Mouse (Mus musculus) MEL (cell line): ENCODE results near the gene Slc25a26. TPM values are rescaled to one million over a fixed set of nuclear protein-coding genes. Genes with fewer than 3 reads are reported as not detected.

Experiments
- DNase-seq: peaks from one replicate; pipeline ENCODE4 v3.0.0; 2011; ENCODE audit warnings: low read depth, low spot score
- H3K27ac ChIP-seq: 2 replicates; pipeline ENCODE4 v1.5.1; 2012; ENCODE audit warnings: low read depth, mild to moderate bottlenecking, control low read depth, low read length, moderate library complexity; ENCODE audit not compliant: control insufficient read depth
- H3K27me3 ChIP-seq, 2 experiments: fragments of 150-350 bp in 1 of 2; sonication (generic) in 1 of 2; 2 replicates each; pipeline ENCODE4 v1.6.1; 2012; ENCODE audit warnings: low read length in 2 of 2, mild to moderate bottlenecking in 2 of 2, improper control_type of control experiment in 1 of 2, moderate library complexity in 1 of 2; ENCODE audit not compliant: insufficient read depth in 2 of 2, control insufficient read depth in 1 of 2
- H3K36me3 ChIP-seq, 2 experiments: 2 replicates each; pipeline ENCODE4 v1.6.1; 2012 to 2014; ENCODE audit warnings: low read length in 2 of 2, improper control_type of control experiment in 1 of 2, inconsistent platforms in 1 of 2, mild to moderate bottlenecking in 1 of 2; ENCODE audit not compliant: insufficient read depth in 2 of 2, control insufficient read depth in 1 of 2
- H3K4me1 ChIP-seq, 2 experiments: fragments of 150-350 bp in 1 of 2; sonication (generic) in 1 of 2; 2 replicates each; pipeline ENCODE4 v1.6.1; 2012; ENCODE audit warnings: low read length in 2 of 2, improper control_type of control experiment in 1 of 2, mild to moderate bottlenecking in 1 of 2; ENCODE audit not compliant: insufficient read depth in 2 of 2, control insufficient read depth in 1 of 2
- H3K4me3 ChIP-seq, 2 experiments: fragments of 150-350 bp in 1 of 2; sonication (generic) in 1 of 2; 2 replicates each; pipeline ENCODE4 v1.5.1; 2012; ENCODE audit warnings: low read depth in 2 of 2, low read length in 2 of 2, mild to moderate bottlenecking in 2 of 2, moderate library complexity in 2 of 2, control low read depth in 1 of 2, improper control_type of control experiment in 1 of 2; ENCODE audit not compliant: control insufficient read depth in 1 of 2, insufficient read depth in 1 of 2
- H3K79me2 ChIP-seq: 2 replicates; pipeline ENCODE4 v1.6.1; 2012; ENCODE audit warnings: mild to moderate bottlenecking, low read length, moderate library complexity; ENCODE audit not compliant: control insufficient read depth, poor library complexity, insufficient read depth
- H3K9ac ChIP-seq: 2 replicates; pipeline ENCODE4 v1.6.1; 2012; ENCODE audit warnings: low read depth, mild to moderate bottlenecking, control low read depth, low read length, moderate library complexity; ENCODE audit not compliant: control insufficient read depth, poor library complexity, severe bottlenecking
- H3K9me3 ChIP-seq: fragments of 150-350 bp; sonication (generic); replicated peaks from 2 replicates; pipeline ENCODE4 v1.6.1; 2012; ENCODE audit warnings: mild to moderate bottlenecking, low read length, improper control_type of control experiment, moderate library complexity; ENCODE audit not compliant: insufficient read depth
- EP300 ChIP-seq, 2 experiments: IDR thresholded peaks; 2 replicates each; pipeline ENCODE4 v1.6.1; 2011; ENCODE audit warnings: improper control_type of control experiment in 2 of 2, low read length in 2 of 2, low read depth in 1 of 2, mild to moderate bottlenecking in 1 of 2
- KAT2A ChIP-seq: conservative IDR thresholded peaks from 2 replicates; pipeline ENCODE4 v1.6.1; 2012; ENCODE audit warnings: low read depth, low read length, improper control_type of control experiment, inconsistent platforms
- MAFK ChIP-seq: IDR thresholded peaks from 2 replicates; pipeline ENCODE4 v1.6.1; 2011; ENCODE audit warnings: low read depth, mild to moderate bottlenecking, low read length, improper control_type of control experiment, borderline replicate concordance
- MXI1 ChIP-seq: IDR thresholded peaks from 2 replicates; pipeline ENCODE4 v1.6.1; 2011; ENCODE audit warnings: mild to moderate bottlenecking, low read depth, low read length, improper control_type of control experiment
- MYB ChIP-seq: IDR thresholded peaks from 2 replicates; pipeline ENCODE4 v1.6.1; 2011; ENCODE audit warnings: mild to moderate bottlenecking, low read depth, low read length, improper control_type of control experiment
- MYC ChIP-seq: IDR thresholded peaks from 2 replicates; pipeline ENCODE4 v1.6.1; 2011; ENCODE audit warnings: low read depth, mild to moderate bottlenecking, low read length, improper control_type of control experiment, moderate library complexity
- NRF1 ChIP-seq: IDR thresholded peaks from 2 replicates; pipeline ENCODE4 v1.6.1; 2014; ENCODE audit warnings: low read depth, mild to moderate bottlenecking, inconsistent platforms, low read length, improper control_type of control experiment, moderate library complexity; ENCODE audit not compliant: poor library complexity, insufficient read depth, severe bottlenecking
- POLR2A ChIP-seq, 2 experiments: IDR thresholded peaks; 2 replicates each; pipeline ENCODE4 v1.6.1; 2011 to 2012; ENCODE audit warnings: low read length in 2 of 2, mild to moderate bottlenecking in 2 of 2, control low read depth in 1 of 2, improper control_type of control experiment in 1 of 2, low read depth in 1 of 2, moderate library complexity in 1 of 2; ENCODE audit not compliant: control insufficient read depth in 1 of 2, insufficient read depth in 1 of 2, poor library complexity in 1 of 2
- RAD21 ChIP-seq: IDR thresholded peaks from 2 replicates; pipeline ENCODE4 v1.6.1; 2011; ENCODE audit warnings: mild to moderate bottlenecking, low read depth, low read length, improper control_type of control experiment
- TAL1 ChIP-seq: IDR thresholded peaks from 2 replicates; pipeline ENCODE4 v1.6.1; 2012; ENCODE audit warnings: mild to moderate bottlenecking, inconsistent platforms, low read length, moderate library complexity, mixed read lengths
- TBP ChIP-seq: IDR thresholded peaks from 2 replicates; pipeline ENCODE4 v1.8.0; 2011; ENCODE audit warnings: low read depth, low read length, improper control_type of control experiment
- TCF12 ChIP-seq: IDR thresholded peaks from 2 replicates; pipeline ENCODE4 v1.6.1; 2014; ENCODE audit warnings: low read depth, mild to moderate bottlenecking, inconsistent platforms, low read length, improper control_type of control experiment, moderate library complexity
- USF1 ChIP-seq: IDR thresholded peaks from 2 replicates; pipeline ENCODE4 v1.6.1; 2014; ENCODE audit warnings: low read depth, mild to moderate bottlenecking, inconsistent platforms, low read length, improper control_type of control experiment, moderate library complexity
- ZKSCAN1 ChIP-seq: IDR thresholded peaks from 2 replicates; pipeline ENCODE4 v1.6.1; 2012; ENCODE audit warnings: low read depth, mild to moderate bottlenecking, inconsistent platforms, low read length, improper control_type of control experiment, moderate library complexity
- ZMIZ1 ChIP-seq: IDR thresholded peaks from 2 replicates; pipeline ENCODE4 v1.6.1; 2012; ENCODE audit warnings: low read depth, mild to moderate bottlenecking, inconsistent platforms, low read length, improper control_type of control experiment, moderate library complexity
- polyA plus RNA-seq, 2 experiments: library from polyadenylated mRNA; stranded (reverse) in 1 of 2; unstranded in 1 of 2; fragments of >175 nt in 1 of 2; fragments of >200 nt in 1 of 2; gene quantifications; 2 replicates each; pipeline versions ENCODE4 v1.2.1 to v1.2.4; 2012; ENCODE audit warnings: low replicate concordance in 2 of 2, low read depth in 1 of 2; ENCODE audit not compliant: insufficient read length in 2 of 2, insufficient read depth in 1 of 2, missing spikeins in 1 of 2
- total RNA-seq: library from RNA; depleted of rRNA; stranded (reverse); fragments of 300-350 nt; gene quantifications from 2 replicates; pipeline ENCODE4 v1.2.3, GENCODE M21; 2012

Slc25a26 gene
- total and polyA plus RNA-seq, 3 experiments = 8.1 to 11.5 TPM; not detected in 1

DNA sequence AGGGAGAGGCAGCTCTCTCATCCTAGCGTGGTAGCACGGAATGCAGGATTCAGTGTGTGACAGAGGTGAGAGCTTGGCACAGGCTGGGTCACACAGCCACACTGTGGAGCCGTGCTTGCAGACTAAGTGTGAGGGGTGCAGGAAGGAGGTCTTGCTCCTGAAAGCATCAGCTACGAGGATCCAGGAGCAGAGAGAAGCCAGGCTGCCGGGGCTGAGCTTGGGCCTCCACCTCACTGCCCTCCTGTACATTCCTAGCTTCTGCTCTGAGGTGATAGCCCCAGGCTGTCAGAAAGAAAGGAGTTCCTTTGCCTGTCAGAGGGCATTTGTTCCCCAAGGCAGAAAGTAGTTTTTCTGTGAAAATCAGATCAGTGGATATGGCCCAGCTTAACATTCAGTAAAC, 95.1 kb downstream of the Slc25a26 start:
- no peaks in the 10 kb centered on the region for H3K4me1 ChIP-seq
- no peak overlapping the region for H3K27ac ChIP-seq
- no peak overlapping the region for H3K9ac ChIP-seq
- no peaks in the 10 kb centered on the region for H3K36me3 ChIP-seq
- H3K9me3 ChIP-seq = no peaks in the 10 kb centered on the region
- DNase-seq = no peak
- no peaks in the 10 kb centered on the region for H3K27me3 ChIP-seq
- TF ChIP-seq ZMIZ1 (no peak), RAD21 (no peak), KAT2A (no peak), POLR2A (IDR thresholded peaks at IDR 0.05; ENCODE audit: control insufficient read depth in 1 of 2, insufficient read depth in 1 of 2, low read depth in 1 of 2, low read length in 2 of 2, poor library complexity in 1 of 2) (no peak), TAL1 (no peak), MAFK (no peak), NRF1 (no peak), EP300 (IDR thresholded peaks at IDR 0.05; ENCODE audit: low read depth in 1 of 2, low read length in 2 of 2) (no peak), TCF12 (no peak), MYB (no peak), MYC (no peak), TBP (no peak), MXI1 (no peak), USF1 (no peak)
- TF ChIP-seq, all 39 proteins: peak for 0
- no peak overlapping the region for H3K4me3 ChIP-seq
- H3K79me2 ChIP-seq = no peaks in the 10 kb centered on the region

DNA sequence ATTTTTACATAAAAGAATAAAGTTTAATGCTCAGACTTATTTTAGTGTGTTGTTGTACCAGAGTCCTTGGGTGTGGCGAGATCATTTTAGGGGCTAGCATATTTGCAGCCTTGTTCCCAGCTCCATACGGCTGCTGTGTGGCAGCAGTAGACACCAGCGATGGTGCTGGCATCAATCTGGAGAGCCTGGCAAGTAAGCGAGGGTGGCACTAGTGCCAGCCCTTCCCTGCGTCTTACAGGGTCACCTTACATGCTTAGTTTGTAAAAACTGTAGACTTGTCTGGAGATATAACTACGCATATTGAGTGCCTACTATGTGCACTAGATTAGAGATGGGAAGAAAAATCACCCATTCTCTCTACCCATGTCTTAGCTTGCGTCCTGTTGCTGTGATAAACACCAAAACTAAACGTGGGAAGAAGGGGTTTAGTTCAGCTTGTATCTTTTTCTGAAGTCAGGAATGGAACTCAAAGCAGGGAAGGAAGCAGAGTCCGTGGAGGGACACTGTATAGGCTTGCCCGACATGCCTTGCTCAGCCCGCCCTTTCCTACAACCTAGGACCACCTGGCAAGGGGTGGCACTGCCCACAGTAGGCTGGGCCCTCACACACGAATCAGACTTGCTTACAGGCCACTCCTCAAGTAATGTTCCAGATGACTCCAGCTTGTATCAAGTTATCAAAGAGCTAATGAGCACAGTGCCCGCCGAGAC, 96.1 kb downstream of the Slc25a26 start:
- DNase-seq = no peak
- Histone ChIP-seq H3K4me1 (no peaks in the 10 kb centered on the region), H3K79me2 (no peaks in the 10 kb centered on the region)

More for the DNA sequence above, 96.1 kb downstream of the Slc25a26 start:
- TF ChIP-seq ZKSCAN1 (peak; percentile 20; the same call in 1 of the 2 replicates), MYC (no peak), TCF12 (no peak)
- Histone ChIP-seq H3K36me3 (no peaks in the 10 kb centered on the region), H3K4me3 (no peak overlapping the region), H3K9me3 (no peaks in the 10 kb centered on the region), H3K9ac (no peak overlapping the region), H3K27ac (no peak overlapping the region), H3K27me3 (no peaks in the 10 kb centered on the region)
